ENCODE assay signal across 11 mouse cellular contexts in genomic region chr6:13606394-13606793, GRCm38 (mm10). TPM values are rescaled to one million over a fixed set of nuclear protein-coding genes. Genes with fewer than 3 reads are reported as not detected.
DNase-seq lines count a peak whose midpoint lies in the region; ATAC-seq and TF ChIP-seq lines count a peak whose summit lies in the region.
"Had no signal": no experiment of that assay in that cellular context is flagged by ENCODE, and none has a peak within 500 bp of the region (broad histone marks: within the 10 kb centered on the region; RNA-seq: fewer than 3 reads in every experiment).

No protein-coding gene starts in this region.

- H3K4me2 ChIP-seq in hindbrain, embryonic 11.5 days (replicated peaks; ENCODE audit: low read depth, low read length): no peak overlapping the region; the same call in 1 of the 2 replicates
- H3K4me2 ChIP-seq in liver, postnatal 0 days (ENCODE audit: low read depth, low read length): peak overlapping the region; percentile 83

- H3K9me3 ChIP-seq in erythroblast, embryonic 14.5 days (ENCODE audit: control insufficient read depth, low read length): no peaks in the 10 kb centered on the region
- H3K9me3 ChIP-seq in hindbrain, embryonic 11.5 days (ENCODE audit: control insufficient read depth, low read length): no peaks in the 10 kb centered on the region
- H3K9me3 ChIP-seq in liver, postnatal 0 days (ENCODE audit: low read length): no peaks in the 10 kb centered on the region

- TF ChIP-seq EP300 in liver, postnatal 0 days (IDR thresholded peaks at IDR 0.05; ENCODE audit: low read depth): no peak

- TF ChIP-seq CTCF in C2C12 (IDR thresholded peaks at IDR 0.05; ENCODE audit: control insufficient read depth, insufficient read depth, insufficient read length): no peak
- no peak for TF ChIP-seq CTCF in liver, postnatal 0 days (IDR thresholded peaks at IDR 0.05; ENCODE audit: low read depth)

- WGBS in hindbrain, embryonic 11.5 days: 77% methylated on average over 4 of the region's 4 CpGs
- 67% methylated on average over 4 of the region's 4 CpGs for WGBS in liver, postnatal 0 days (ENCODE audit: insufficient replicate concordance)

- H3ac ChIP-seq in C2C12 (ENCODE audit: control insufficient read depth, insufficient read length, low read depth): no peak overlapping the region

- peaks cover 32% of the 10 kb centered on the region for H3K4me1 ChIP-seq in erythroblast, embryonic 14.5 days (ENCODE audit: control insufficient read depth)
- no peaks in the 10 kb centered on the region for H3K4me1 ChIP-seq in hindbrain, embryonic 11.5 days (replicated peaks; ENCODE audit: control insufficient read depth, insufficient read depth, low read length)
- peaks cover 17% of the 10 kb centered on the region for H3K4me1 ChIP-seq in liver, postnatal 0 days (ENCODE audit: insufficient read depth)

- peaks cover 37% of the 10 kb centered on the region for H3K79me3 ChIP-seq in C2C12 (ENCODE audit: low read depth)

- no peak for DNase-seq in hindbrain, embryonic 11.5 days (ENCODE audit: low spot score)
- no peak for DNase-seq in liver, postnatal 0 days
- DNase-seq in frontal cortex, adult 2 months (ENCODE audit: extremely low spot score in 1 of 2, low spot score in 1 of 2): no peak
- DNase-seq in layer of hippocampus, postnatal 10 days (ENCODE audit: low spot score in 2 of 2): no peak
- DNase-seq in adrenal gland, postnatal 10 days: no peak
- DNase-seq: kidney, postnatal 10 days; thymus, postnatal 14 days had no signal

- H3K4me3 ChIP-seq in erythroblast, embryonic 14.5 days (replicated peaks): peak overlapping the region; percentile 86
- H3K4me3 ChIP-seq in C2C12 (ENCODE audit: insufficient read depth, poor library complexity, severe bottlenecking): peak overlapping the region; percentile 49
- peak overlapping the region; percentile 70; the same call in 1 of the 2 replicates for H3K4me3 ChIP-seq in hindbrain, embryonic 11.5 days (ENCODE audit: low read depth, low read length)
- H3K4me3 ChIP-seq in liver, postnatal 0 days (ENCODE audit: low read depth, low read length): peak overlapping the region; percentile 95

- ATAC-seq in erythroblast, adult 5-6 weeks (replicated peaks; ENCODE audit: low FRiP score, poor library complexity, severe bottlenecking): no peak
- ATAC-seq in hindbrain, embryonic 11.5 days (ENCODE audit: low FRiP score): no peak
- no peak for ATAC-seq in liver, postnatal 0 days
- ATAC-seq: activated CD4-positive, CD25-positive, alpha-beta regulatory T cell, adult 4 months had no signal

- no peaks in the 10 kb centered on the region for H3K27me3 ChIP-seq in erythroblast, embryonic 14.5 days (ENCODE audit: control insufficient read depth)
- no peaks in the 10 kb centered on the region for H3K27me3 ChIP-seq in C2C12 (ENCODE audit: control insufficient read depth, insufficient read depth, insufficient read length)
- H3K27me3 ChIP-seq in hindbrain, embryonic 11.5 days (ENCODE audit: control insufficient read depth, insufficient read depth, low read length): no peaks in the 10 kb centered on the region
- no peaks in the 10 kb centered on the region for H3K27me3 ChIP-seq in liver, postnatal 0 days (ENCODE audit: insufficient read depth, low read length)

- H3K27ac ChIP-seq in hindbrain, embryonic 11.5 days (ENCODE audit: low read depth, low read length): no peak overlapping the region
- H3K27ac ChIP-seq in liver, postnatal 0 days (ENCODE audit: low read depth): 0 out of 2 replicates have a peak overlapping the region, but pooled peaks have one; percentile 98

- peaks cover 54% of the 10 kb centered on the region for H3K79me2 ChIP-seq in C2C12 (ENCODE audit: control insufficient read depth, insufficient read depth)

- peaks cover 18% of the 10 kb centered on the region for H3K36me3 ChIP-seq in erythroblast, embryonic 14.5 days (ENCODE audit: control insufficient read depth)
- peaks cover 23% of the 10 kb centered on the region for H3K36me3 ChIP-seq in C2C12 (ENCODE audit: control insufficient read depth, insufficient read depth)
- H3K36me3 ChIP-seq in hindbrain, embryonic 11.5 days (ENCODE audit: control insufficient read depth, insufficient read depth, low read length): 0 out of 2 replicates have a peak, but pooled peaks cover 4% of the 10 kb centered on the region
- peaks cover 7% of the 10 kb centered on the region; the same call in 1 of the 2 replicates for H3K36me3 ChIP-seq in liver, postnatal 0 days (replicated peaks; ENCODE audit: insufficient read depth, low read length)

- H3K9ac ChIP-seq in hindbrain, embryonic 11.5 days (ENCODE audit: low read depth, low read length): no peak overlapping the region
- peak overlapping the region; percentile 99; the same call in 1 of the 2 replicates for H3K9ac ChIP-seq in liver, postnatal 0 days (replicated peaks)

TF ChIP-seq in C2C12, 6 proteins besides CTCF, POLR2A, EP300 and RAD21:
- TF ChIP-seq FOSL1 (IDR thresholded peaks at IDR 0.05; ENCODE audit: insufficient read depth, low read length, poor library complexity, severe bottlenecking) (no peak), USF1 (IDR thresholded peaks at IDR 0.05; ENCODE audit: low read depth) (no peak), MYOG (IDR thresholded peaks at IDR 0.05; ENCODE audit: control insufficient read depth, extremely low read depth, insufficient read length) (no peak), CEBPB (IDR thresholded peaks at IDR 0.05; ENCODE audit: low read depth) (no peak), MYOD1 (IDR thresholded peaks at IDR 0.05; ENCODE audit: control insufficient read depth, insufficient read length, low read depth) (no peak), MAX (IDR thresholded peaks at IDR 0.05) (no peak)

RNA-seq across cellular contexts. Expression of gene Tmem168, which starts 1.5 kb away (rescaled TPM):
- polyA plus RNA-seq in erythroblast, embryonic 14.5 days (2012): 0.24 TPM in 1 of 2 replicates, not detected in the other
- 11.1 and 17.9 TPM in 2 replicates for total RNA-seq in erythroblast, adult 5-6 weeks (2015; ENCODE audit: low replicate concordance)
- total RNA-seq in erythroblast, adult 5-6 weeks (2017; ENCODE audit: low replicate concordance): 8.6 and 11.1 TPM in 2 replicates
- polyA plus RNA-seq in C2C12 (2012; fragmentation: generic; extraction: Trizol): 6.6 TPM
- 41.7 and 42.1 TPM in 2 replicates for polyA plus RNA-seq in hindbrain, embryonic 11.5 days (2014; fragmentation: Nextera tagmentation; extraction: Ambion mirVana)
- 10.7 and 11.4 TPM in 2 replicates for polyA plus RNA-seq in liver, postnatal 0 days (2015; fragmentation: Nextera tagmentation; extraction: Ambion mirVana)
- polyA plus RNA-seq in frontal cortex, adult 2 months (2012; rRNA removed): 9.8 and 9.9 TPM in 2 replicates
- 10 to 100 TPM; 14.0 to 18.1 TPM for total RNA-seq in layer of hippocampus, postnatal 10 days (2021)
- 10 to 100 TPM; 23.9 to 24.0 TPM for total RNA-seq in adrenal gland, postnatal 10 days (2021)
